Mouse (Mus musculus): ENCODE results near the gene Lcmt2.

Lcmt2 gene

GRCm38 (mm10) chr2:121115418-121115817, 25.0 kb downstream of the Lcmt2 start:
- no peak for DNase-seq (ENCODE audit: low spot score)

- no peak for DNase-seq (ENCODE audit: low spot score)
These were observed 30.8 kb downstream of the Lcmt2 start, which contains the start of gene Tgm7 for GRCm38 (mm10) chr2:121109695-121110094. Gene Tgm7 (minus strand): TSS chr2:121109795.

GRCm38 (mm10) chr2:121105940-121106339, 34.5 kb downstream of the Lcmt2 start:
- no peak for DNase-seq (ENCODE audit: low spot score)

GRCm38 (mm10) chr2:121102051-121102450, 38.4 kb downstream of the Lcmt2 start:
- peak; percentile 71 for DNase-seq (ENCODE audit: low spot score)

- no peak for DNase-seq (ENCODE audit: low spot score)
These were observed 50.7 kb downstream of the Lcmt2 start for GRCm38 (mm10) chr2:121089751-121090150.

- DNase-seq (ENCODE audit: low spot score), result no peak
These were observed 51.9 kb downstream of the Lcmt2 start for GRCm38 (mm10) chr2:121088507-121088906.

GRCm38 (mm10) chr2:121085480-121086185, 54.8 kb downstream of the Lcmt2 start, which contains the start of gene Tgm5:
Gene Tgm5 (minus strand): TSS chr2:121085841.
- DNase-seq (ENCODE audit: low spot score), result no peak

GRCm38 (mm10) chr2:121082626-121083025, 57.8 kb downstream of the Lcmt2 start:
- no peak for DNase-seq (ENCODE audit: low spot score)
